Mouse (Mus musculus): Measurements from ENCODE around the gene Gm20388.

Gm20388 gene

DNA sequence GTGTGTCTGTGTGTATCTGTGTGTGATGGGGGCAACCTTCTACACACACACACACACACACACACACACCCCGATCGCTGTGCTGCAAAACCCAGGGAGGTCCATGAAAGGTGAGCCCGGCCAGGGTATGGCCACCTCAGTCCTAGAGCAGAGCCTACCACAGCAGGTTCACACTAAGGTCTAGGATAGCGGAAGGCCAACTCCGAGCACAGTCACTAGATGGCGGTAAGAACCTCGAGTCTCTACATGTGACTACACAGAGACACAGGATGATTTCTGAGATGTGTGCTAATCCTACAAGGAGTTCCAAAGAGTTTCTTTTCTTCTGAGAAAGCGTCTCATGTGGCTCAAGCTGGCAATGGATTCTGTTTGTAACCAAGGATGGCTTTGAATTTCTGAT lies 2016.7 kb downstream of the Gm20388 start:
- peak in 1 of 2 experiments; percentile 30 for DNase-seq (ENCODE audit: low read depth in 2 of 2, low spot score in 2 of 2)

GRCm38 (mm10) chr8:121930047-121930446 lies 2019.4 kb downstream of the Gm20388 start:
- no peak for DNase-seq (ENCODE audit: low read depth in 2 of 2, low spot score in 2 of 2)

DNA sequence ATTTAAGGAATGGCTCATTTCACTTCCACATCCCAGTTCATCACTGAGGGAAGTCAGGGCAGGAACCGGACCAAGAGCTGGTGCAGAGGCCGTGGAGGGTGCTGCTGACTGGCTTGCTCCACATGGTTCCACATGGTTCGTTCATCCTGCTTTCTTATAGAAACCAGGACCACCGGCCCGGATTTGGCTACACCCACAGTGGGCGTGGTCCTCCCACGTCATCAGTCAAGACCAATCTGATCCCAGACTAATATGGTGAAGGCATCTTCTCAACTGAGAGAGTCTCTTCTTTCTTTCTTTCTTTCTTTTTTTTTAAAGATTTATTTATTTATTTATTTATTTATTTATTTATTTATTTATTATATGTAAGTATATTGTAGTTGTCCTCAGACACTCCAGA lies 2020.9 kb downstream of the Gm20388 start:
- no peak for DNase-seq (ENCODE audit: low read depth in 2 of 2, low spot score in 2 of 2)

DNA sequence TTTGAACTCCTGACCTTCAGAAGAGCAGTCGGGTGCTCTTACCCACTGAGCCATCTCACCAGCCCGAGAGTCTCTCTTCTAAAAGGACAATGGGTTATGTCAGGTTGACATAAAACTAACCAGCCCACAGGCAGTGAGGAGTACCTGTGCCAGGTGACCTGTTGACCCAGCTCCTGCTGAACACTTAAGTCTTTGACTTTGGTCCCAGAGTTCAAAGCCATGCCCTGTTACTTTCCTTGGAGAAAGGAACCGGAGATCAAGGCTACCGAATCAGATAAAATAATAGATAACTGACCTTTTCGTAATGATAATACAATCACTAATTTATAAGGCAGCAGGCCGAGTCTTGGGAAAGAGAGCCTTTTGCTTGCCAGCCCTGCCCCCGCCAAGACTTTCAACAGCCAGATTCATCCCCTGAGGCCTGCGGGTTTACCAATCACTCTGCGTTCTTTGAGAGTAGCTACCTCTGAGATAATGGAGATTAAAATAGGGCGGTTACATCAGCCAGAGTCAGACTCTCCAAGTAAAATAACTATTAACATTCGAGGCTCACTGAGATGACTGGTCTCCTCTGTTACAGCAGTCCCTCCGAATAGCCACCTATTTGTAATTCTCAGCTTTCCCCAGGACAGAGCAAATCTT lies 2021.5 kb downstream of the Gm20388 start:
- DNase-seq (ENCODE audit: low read depth in 2 of 2, low spot score in 2 of 2): no peak

GRCm38 (mm10) chr8:121932668-121933520 lies 2022.3 kb downstream of the Gm20388 start:
- DNase-seq (ENCODE audit: low read depth in 2 of 2, low spot score in 2 of 2): no peak

DNA sequence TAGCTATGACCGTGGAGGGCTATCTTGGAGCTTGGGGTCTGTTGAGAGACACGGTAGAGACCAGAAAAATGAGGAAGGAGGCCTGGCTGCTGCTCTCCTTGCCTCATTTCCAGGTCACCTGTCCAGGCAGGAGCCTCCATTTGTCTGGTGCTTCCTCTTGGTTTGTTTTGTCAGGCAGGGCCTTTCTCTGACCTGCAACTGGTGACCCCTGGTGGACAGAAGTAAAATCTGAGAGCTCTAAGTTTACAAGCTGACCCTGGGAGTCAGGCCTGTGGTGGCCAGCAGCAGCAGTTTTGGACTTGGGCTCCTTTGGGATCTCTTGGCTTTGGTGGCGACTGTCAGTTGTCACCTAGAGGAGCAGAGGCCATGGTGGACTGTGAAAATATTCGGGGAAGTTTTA lies 2023.9 kb downstream of the Gm20388 start:
- DNase-seq (ENCODE audit: low read depth in 2 of 2, low spot score in 2 of 2): peak in 1 of 2 experiments; percentile 20

DNA sequence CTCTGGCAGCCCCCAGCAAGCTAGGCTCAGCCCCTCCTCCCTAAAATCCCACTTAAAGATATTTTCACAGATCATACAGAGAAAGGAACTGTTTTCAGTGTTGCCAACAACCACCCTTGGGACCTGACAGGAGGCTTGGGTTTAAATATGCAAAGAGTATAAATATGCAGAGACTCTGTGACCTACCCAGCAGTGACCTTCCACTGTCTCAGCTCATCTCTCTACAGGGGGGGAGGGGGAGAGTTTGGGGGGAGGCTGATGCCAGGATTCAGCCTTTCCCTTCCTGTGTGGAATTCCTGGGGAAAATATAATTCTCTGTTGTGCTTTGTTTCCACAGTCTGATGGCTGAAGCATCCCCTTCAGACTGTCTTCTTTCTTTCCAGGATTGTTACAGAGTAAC lies 2024.3 kb downstream of the Gm20388 start:
- no peak for DNase-seq (ENCODE audit: low read depth in 2 of 2, low spot score in 2 of 2)

GRCm38 (mm10) chr8:121935341-121936294 lies 2025.0 kb downstream of the Gm20388 start:
- DNase-seq (ENCODE audit: low read depth in 2 of 2, low spot score in 2 of 2): no peak

DNA sequence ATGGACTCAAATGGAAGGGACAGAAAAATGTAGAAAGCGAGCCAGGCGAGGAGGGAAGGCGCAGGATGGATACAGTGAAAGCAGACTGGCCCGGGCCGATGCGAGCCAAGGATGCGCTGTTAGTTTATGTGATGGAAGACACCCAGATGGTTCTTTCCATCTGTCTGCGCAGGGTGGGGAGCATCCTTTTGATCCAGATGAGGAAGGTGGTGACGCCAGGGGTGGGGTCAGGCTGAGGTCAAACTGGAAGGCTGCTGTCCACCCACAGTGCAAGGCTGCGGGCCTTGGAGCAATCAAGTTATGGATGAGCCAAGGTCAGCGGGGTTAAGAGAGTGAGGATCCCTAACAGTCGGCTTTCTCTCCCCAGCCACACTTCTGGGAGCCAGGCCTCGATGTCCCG lies 2025.8 kb downstream of the Gm20388 start:
- DNase-seq (ENCODE audit: low read depth in 2 of 2, low spot score in 2 of 2): no peak

- DNase-seq (ENCODE audit: low read depth in 2 of 2, low spot score in 2 of 2): no peak
Observed at GRCm38 (mm10) chr8:121938732-121939131, 2028.1 kb downstream of the Gm20388 start.

DNA sequence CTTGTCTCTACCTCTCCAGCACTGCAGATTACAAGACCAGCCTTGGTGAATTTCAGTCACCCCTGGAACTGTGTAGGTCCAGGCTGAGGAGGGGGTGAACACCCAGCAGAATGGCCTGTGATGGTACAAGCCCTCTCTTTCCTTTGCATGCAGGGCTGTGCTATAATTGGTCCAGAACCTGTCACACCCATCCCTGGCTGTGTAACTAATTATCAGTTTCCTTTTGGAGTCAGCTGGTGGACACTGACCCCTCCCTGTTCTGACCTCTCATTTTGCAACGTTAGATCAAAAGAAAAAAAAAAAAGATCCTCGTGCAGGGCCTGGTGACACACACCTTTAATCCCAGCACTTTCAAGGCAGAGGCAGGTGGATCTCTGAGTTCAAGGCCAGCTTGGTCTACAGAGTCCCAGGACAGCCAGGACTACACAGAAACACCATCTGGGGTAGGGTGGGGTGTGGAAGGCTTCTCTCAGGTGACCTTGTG lies 2032.5 kb downstream of the Gm20388 start:
- no peak for DNase-seq (ENCODE audit: low read depth in 2 of 2, low spot score in 2 of 2)

DNA sequence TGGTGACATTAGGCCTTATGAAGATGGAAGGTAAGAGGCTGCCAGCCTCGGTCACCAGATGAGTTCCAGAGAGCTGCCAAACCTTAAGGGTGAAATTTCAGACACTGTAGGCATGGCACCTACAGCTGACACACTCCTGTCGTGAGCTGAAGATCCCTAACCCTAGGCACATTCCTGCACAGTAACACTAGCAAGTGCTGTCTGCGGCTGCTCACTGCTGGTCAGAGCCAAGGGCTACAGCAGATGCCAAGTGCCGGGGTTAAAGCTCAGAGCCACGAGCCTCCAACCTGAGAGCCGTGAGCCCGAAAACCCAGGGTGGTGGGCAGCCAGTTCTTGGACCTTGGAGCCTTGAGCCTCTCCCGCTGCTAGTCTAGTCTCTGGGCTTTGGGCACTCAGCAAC lies 2033.1 kb downstream of the Gm20388 start:
- DNase-seq (ENCODE audit: low read depth in 2 of 2, low spot score in 2 of 2): no peak

- DNase-seq (ENCODE audit: low read depth in 2 of 2, low spot score in 2 of 2): no peak
Observed at GRCm38 (mm10) chr8:121944831-121945230, 2034.2 kb downstream of the Gm20388 start, which contains the start of gene Car5a. TSS of gene Car5a (minus strand) at chr8:121944904.

GRCm38 (mm10) chr8:121946351-121946750 lies 2035.7 kb downstream of the Gm20388 start:
- DNase-seq (ENCODE audit: low read depth in 2 of 2, low spot score in 2 of 2): no peak

DNA sequence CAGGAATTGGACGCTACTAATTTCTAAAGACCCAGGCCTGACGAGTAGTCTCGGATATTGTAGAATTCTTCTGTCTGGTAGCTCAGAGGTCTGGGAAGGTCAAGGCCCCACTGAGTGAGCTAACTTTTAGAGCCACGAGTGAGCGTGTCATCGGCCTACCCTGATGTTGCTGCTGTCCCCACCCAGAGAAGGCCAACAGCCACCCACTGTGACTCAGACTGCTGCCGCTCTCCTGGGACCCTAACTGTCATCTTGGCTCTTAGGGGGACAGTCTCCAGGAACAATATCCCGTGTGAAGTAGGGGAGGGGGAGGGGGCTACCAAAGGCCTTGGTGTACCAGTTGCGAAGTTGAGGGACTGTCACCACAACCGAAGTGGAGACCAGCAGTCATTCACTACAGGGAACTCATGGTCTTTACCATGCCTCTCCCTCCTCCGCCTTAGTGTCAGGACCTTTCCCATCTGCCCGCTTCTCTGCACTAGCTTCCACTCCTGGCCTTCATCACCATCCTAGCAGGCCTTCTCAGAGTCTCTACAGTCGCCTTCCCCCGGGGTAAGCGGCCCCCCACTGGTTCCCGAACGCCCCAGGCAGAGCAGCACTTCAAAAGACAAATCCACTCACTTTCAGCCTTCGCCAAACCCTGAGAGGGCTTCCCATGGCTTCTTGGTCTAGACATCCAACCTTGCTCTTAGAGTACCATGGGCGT lies 2036.6 kb downstream of the Gm20388 start:
- no peak for DNase-seq (ENCODE audit: low read depth in 2 of 2, low spot score in 2 of 2)

GRCm38 (mm10) chr8:121947753-121948141 lies 2037.1 kb downstream of the Gm20388 start:
- peak; percentile 70 to 78 for DNase-seq (ENCODE audit: low read depth in 2 of 2, low spot score in 2 of 2)

DNA sequence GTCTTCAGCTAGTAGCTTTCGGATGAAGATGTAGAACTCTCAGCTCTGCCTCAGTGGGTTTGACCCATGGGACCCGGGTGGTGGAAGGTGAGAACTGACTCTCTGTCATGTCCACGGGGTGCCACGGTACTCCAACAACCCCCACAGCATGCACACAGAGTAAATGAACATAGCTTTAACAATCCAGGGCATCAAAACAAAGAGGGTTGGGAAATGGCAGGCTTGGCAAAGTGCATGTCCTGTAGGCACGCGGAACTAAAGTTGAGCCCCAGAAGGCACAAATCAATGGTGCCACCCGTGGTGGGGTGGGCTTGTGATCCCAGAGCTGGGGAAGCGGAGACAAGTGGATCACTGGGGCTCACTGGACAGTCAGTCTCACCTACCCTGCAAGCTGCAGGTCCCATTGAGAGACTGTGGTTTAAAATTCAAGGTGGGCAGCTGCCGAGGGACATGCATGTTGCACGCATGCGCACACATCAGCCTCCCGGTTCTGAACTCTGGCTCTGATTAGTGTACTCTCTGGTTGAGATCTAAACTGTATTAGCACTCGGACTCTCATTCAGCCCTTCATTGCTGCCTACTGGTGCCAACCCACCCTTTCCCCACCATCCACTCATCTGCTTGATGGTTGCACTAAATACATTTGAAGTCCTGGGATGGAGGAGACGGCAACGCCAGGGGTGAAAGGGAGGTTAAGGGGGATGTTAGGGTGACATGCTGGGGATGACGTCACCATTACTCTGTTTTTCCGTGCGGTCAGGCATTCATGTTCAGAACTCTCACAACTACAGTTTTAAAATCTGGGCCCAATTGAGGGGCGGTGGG lies 2037.9 kb downstream of the Gm20388 start:
- DNase-seq (ENCODE audit: low read depth in 2 of 2, low spot score in 2 of 2): no peak

GRCm38 (mm10) chr8:121949222-121949800 lies 2038.7 kb downstream of the Gm20388 start, which contains the start of gene Banp:
TSS of gene Banp (plus strand) at chr8:121949750.
- peak in 1 of 2 experiments; percentile 8 for DNase-seq (ENCODE audit: low read depth in 2 of 2, low spot score in 2 of 2)
